Mouse (Mus musculus) CH12.LX (cell line): Measurements from ENCODE around the gene Rasip1. TPM values are rescaled to one million over a fixed set of nuclear protein-coding genes. Genes with fewer than 3 reads are reported as not detected.

Experiments
- DNase-seq: peaks from one replicate; pipeline ENCODE4 v3.0.0-alpha.2; 2013; ENCODE audit errors: extremely low read depth
- H3K27ac ChIP-seq: 2 replicates; pipeline ENCODE4 v1.5.1; 2012; ENCODE audit warnings: low read depth, mild to moderate bottlenecking, control low read depth, moderate library complexity; ENCODE audit not compliant: insufficient read depth
- H3K27me3 ChIP-seq: replicated peaks from 2 replicates; pipeline ENCODE3; 2012; ENCODE audit warnings: inconsistent platforms
- H3K36me3 ChIP-seq, 2 experiments: replicated peaks in 1 of 2; 2 replicates each; pipeline versions ENCODE3 to v1.6.1; 2012; ENCODE audit warnings: inconsistent platforms in 1 of 2, low read length in 1 of 2, mild to moderate bottlenecking in 1 of 2, mixed read lengths in 1 of 2, moderate library complexity in 1 of 2; ENCODE audit not compliant: control insufficient read depth in 1 of 2, insufficient read depth in 1 of 2
- H3K4me1 ChIP-seq, 2 experiments: 2 replicates each; pipeline ENCODE4 v1.6.1; 2012; ENCODE audit warnings: inconsistent platforms in 1 of 2, moderate library complexity in 1 of 2; ENCODE audit not compliant: insufficient read depth in 2 of 2, control insufficient read depth in 1 of 2
- H3K4me2 ChIP-seq: 2 replicates; pipeline ENCODE4 v1.6.1; 2012; ENCODE audit warnings: low read depth, mild to moderate bottlenecking, control low read depth; ENCODE audit not compliant: poor library complexity, insufficient read depth, severe bottlenecking
- H3K4me3 ChIP-seq, 3 experiments: fragments of 150-350 bp in 1 of 3; sonication (generic) in 1 of 3; replicated peaks in 1 of 3; 2 replicates each; pipeline versions ENCODE3 to v1.5.1; 2011 to 2012; ENCODE audit warnings: low read depth in 2 of 3, low read length in 2 of 3, mild to moderate bottlenecking in 2 of 3, moderate library complexity in 2 of 3, control low read depth in 1 of 3, improper control_type of control experiment in 1 of 3, inconsistent platforms in 1 of 3, mixed read lengths in 1 of 3; ENCODE audit not compliant: poor library complexity in 1 of 3
- H3K79me2 ChIP-seq: replicated peaks from 2 replicates; pipeline ENCODE4 v1.6.1; 2012; ENCODE audit warnings: mild to moderate bottlenecking, moderate library complexity; ENCODE audit not compliant: control insufficient read depth, poor library complexity, insufficient read depth, severe bottlenecking; ENCODE audit errors: extremely low read depth
- H3K9ac ChIP-seq: 2 replicates; pipeline ENCODE4 v1.6.1; 2012; ENCODE audit warnings: low read depth, mild to moderate bottlenecking, control low read depth, moderate library complexity; ENCODE audit not compliant: insufficient read depth
- H3K9me3 ChIP-seq: replicated peaks from 2 replicates; pipeline ENCODE3; 2012; ENCODE audit warnings: low read length, inconsistent platforms, mixed read lengths
- CTCF ChIP-seq, 2 experiments: IDR thresholded peaks in 1 of 2; conservative IDR thresholded peaks in 1 of 2; 2 replicates each; pipeline ENCODE4 v1.5.1; 2011 to 2012; ENCODE audit warnings: low read depth in 2 of 2, low read length in 2 of 2, improper control_type of control experiment in 1 of 2, inconsistent platforms in 1 of 2, mild to moderate bottlenecking in 1 of 2, moderate library complexity in 1 of 2
- ETS1 ChIP-seq: conservative IDR thresholded peaks from 2 replicates; pipeline ENCODE4 v1.6.1; 2012; ENCODE audit warnings: low read depth, mild to moderate bottlenecking, inconsistent platforms, low read length, improper control_type of control experiment, moderate library complexity
- HCFC1 ChIP-seq: IDR thresholded peaks from 2 replicates; pipeline ENCODE4 v1.6.1; 2012; ENCODE audit warnings: low read depth, mild to moderate bottlenecking, inconsistent platforms, low read length, improper control_type of control experiment
- IRF4 ChIP-seq: IDR thresholded peaks from 2 replicates; pipeline ENCODE4 v1.6.1; 2014; ENCODE audit warnings: low read depth, mild to moderate bottlenecking, inconsistent platforms, low read length, improper control_type of control experiment
- JUN ChIP-seq: IDR thresholded peaks from 2 replicates; pipeline ENCODE4 v1.6.1; 2011; ENCODE audit warnings: low read depth, mild to moderate bottlenecking, low read length, improper control_type of control experiment, moderate library complexity; ENCODE audit not compliant: insufficient read depth
- MAFK ChIP-seq: IDR thresholded peaks from 2 replicates; pipeline ENCODE4 v1.6.1; 2011; ENCODE audit warnings: low read length, improper control_type of control experiment; ENCODE audit not compliant: insufficient replicate concordance
- MAZ ChIP-seq: IDR thresholded peaks from 2 replicates; pipeline ENCODE4 v1.6.1; 2012; ENCODE audit warnings: low read depth, mild to moderate bottlenecking, inconsistent platforms, low read length, improper control_type of control experiment, moderate library complexity
- MEF2A ChIP-seq: IDR thresholded peaks from 2 replicates; pipeline ENCODE4 v1.6.1; 2014; ENCODE audit warnings: low read depth, mild to moderate bottlenecking, inconsistent platforms, low read length, improper control_type of control experiment, borderline replicate concordance
- MYC ChIP-seq: IDR thresholded peaks from 2 replicates; pipeline ENCODE4 v1.6.1; 2011; ENCODE audit warnings: low read depth, mild to moderate bottlenecking, improper control_type of control experiment, low read length
- RAD21 ChIP-seq: IDR thresholded peaks from 2 replicates; pipeline ENCODE4 v1.6.1; 2011; ENCODE audit warnings: low read depth, mild to moderate bottlenecking, low read length, improper control_type of control experiment, moderate library complexity
- TBP ChIP-seq: conservative IDR thresholded peaks from 2 replicates; pipeline ENCODE4 v1.6.1; 2011; ENCODE audit warnings: low read depth, low read length, improper control_type of control experiment
- dilution Hi-C: fragments of 300-500 bp; cut with MboI; formaldehyde crosslinking; loops from 2 replicates; pipeline ENCODE4 v1.14.3; 2020; ENCODE audit warnings: low sequenced_read_pairs; ENCODE audit not compliant: extremely low pct_unique_long_range_greater_than_20kb, extremely low pct_ligation_motif_present
- in situ Hi-C: fragments of 300-500 bp; cut with MboI; formaldehyde crosslinking; loops from 3 replicates; pipeline ENCODE4 v1.14.3; 2019; ENCODE audit warnings: low sequenced_read_pairs, low pct_ligation_motif_present, low pct_unique_long_range_greater_than_20kb, mixed read lengths
- polyA plus RNA-seq: library from polyadenylated mRNA; unstranded; fragments of >175 nt; gene quantifications from 2 replicates; pipeline ENCODE4 v1.2.1, GENCODE M21; 2012; ENCODE audit warnings: low read depth; ENCODE audit not compliant: insufficient read length
- total RNA-seq, 2 experiments: library from RNA; depleted of rRNA; stranded (reverse); fragments of 300-350 nt in 1 of 2; fragments of >200 nt in 1 of 2; gene quantifications; 2 replicates each; pipeline ENCODE4 v1.2.3; 2012 to 2014

Gene Rasip1
- total and polyA plus RNA-seq, 3 experiments = 0.46 to 2.9 (median 0.77) TPM

DNA sequence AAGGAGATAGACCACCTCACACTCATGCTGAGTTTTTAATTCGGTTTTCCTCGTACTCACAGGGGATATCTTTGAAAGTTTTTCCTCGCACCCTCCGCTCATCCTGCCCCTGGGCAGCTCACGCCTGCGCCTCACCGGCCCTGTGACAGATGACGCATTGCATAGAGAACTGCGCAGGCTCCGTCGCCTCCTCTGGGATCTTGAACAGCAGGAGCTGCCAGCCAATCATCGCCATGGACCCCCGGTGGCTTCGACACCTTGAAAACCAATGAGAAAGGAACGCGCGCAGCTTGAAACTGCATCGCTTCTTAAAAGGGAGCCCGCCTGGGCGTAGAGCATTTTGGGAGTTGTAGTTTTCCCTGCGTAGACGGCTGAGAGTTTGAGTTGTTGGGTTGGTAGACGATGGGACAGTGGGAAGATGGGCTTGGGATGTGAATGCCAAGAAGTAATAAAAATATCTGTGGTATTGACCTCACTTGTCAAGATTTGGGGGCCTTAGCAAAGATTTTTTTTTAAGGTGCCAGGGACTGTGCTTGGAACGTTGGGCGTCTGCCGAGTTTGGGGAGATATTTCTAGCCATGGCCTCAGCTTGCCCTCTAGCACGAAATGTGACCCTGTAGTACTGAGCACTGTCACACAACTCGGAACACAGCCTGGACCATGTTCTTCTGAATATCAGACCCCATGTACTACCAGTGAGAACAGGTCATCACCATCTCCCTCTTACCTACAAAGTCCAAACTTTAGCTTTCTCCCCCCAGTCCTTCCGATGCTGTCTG is 11.5 kb downstream of the Rasip1 start:
- DNase-seq = no peak

DNA sequence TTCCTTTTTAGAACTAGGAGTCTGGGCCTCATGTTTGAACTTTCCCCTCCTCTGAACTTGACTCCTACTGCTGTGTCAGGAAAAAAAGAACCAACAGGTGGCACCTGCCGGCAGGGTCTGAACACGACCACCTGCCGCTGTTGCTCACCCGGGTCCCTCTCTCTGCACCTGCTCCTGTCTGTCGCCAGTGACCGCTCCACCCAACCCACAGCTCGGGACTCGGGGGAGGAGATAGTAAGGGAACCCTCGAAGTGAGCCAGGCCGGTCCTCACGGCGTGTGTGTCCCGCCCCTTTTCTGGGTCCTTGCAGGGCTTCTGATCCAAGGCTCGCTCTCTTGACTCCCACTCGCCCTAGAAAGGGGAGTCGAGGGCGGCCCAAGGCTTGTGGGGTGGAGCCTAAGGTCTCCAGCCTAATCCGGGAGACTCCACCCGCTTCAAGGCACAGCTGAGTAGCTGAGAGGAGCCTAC is 12.3 kb downstream of the Rasip1 start, which contains the start of gene Mamstr:
Mamstr (plus strand) TSS at position 417 of the 467 bp plus-strand sequence.
- dilution Hi-C loops = no loop called here
- TF ChIP-seq CTCF (conservative IDR thresholded peaks at IDR 0.05 in 1 of 2, IDR thresholded peaks at IDR 0.05 in 1 of 2; ENCODE audit: low read depth in 2 of 2, low read length in 2 of 2) (peak in 1 of 2 experiments; percentile 1; a peak in 1 of 4 replicates), MAFK (no peak)
- TF ChIP-seq, all 38 proteins: peak for 1
- Histone ChIP-seq H3K4me1 (peaks cover 31 to 95% of the 10 kb centered on the region in 2 experiments), H3K9ac (no peak within 1 kb of the TSS), H3K27ac (no peak within 1 kb of the TSS), H3K9me3 (peaks cover 10% of the 10 kb centered on the region), H3K27me3 (no peaks in the 10 kb centered on the region), H3K4me2 (no peak within 1 kb of the TSS), H3K4me3 (no peak within 1 kb of the TSS), H3K36me3 (peaks cover 0 to 14% of the 10 kb centered on the region in 2 experiments), H3K79me2 (no peaks in the 10 kb centered on the region)
- no peak for DNase-seq
- in situ Hi-C loops = loop anchor here (5.0 kb wide), 1 partner anchor 43 kb away; the partner anchor contains the start of gene Ntn5

More for the DNA sequence above, 11.5 kb downstream of the Rasip1 start:
- Histone ChIP-seq H3K4me3 (no peak overlapping the region), H3K27me3 (no peaks in the 10 kb centered on the region), H3K9me3 (peaks cover 10% of the 10 kb centered on the region), H3K79me2 (no peaks in the 10 kb centered on the region), H3K4me1 (peaks cover 23 to 91% of the 10 kb centered on the region in 2 experiments), H3K36me3 (peaks cover 0 to 14% of the 10 kb centered on the region in 2 experiments), H3K4me2 (no peak overlapping the region), H3K9ac (no peak overlapping the region), H3K27ac (no peak overlapping the region)
- peak; percentile 22; the same call in 1 of the 2 replicates for TF ChIP-seq HCFC1
- TF ChIP-seq JUN = no peak
- dilution Hi-C loops = no loop called here
- in situ Hi-C loops = loop anchor here (5.0 kb wide), 1 partner anchor 43 kb away; the partner anchor contains the start of gene Ntn5

DNA sequence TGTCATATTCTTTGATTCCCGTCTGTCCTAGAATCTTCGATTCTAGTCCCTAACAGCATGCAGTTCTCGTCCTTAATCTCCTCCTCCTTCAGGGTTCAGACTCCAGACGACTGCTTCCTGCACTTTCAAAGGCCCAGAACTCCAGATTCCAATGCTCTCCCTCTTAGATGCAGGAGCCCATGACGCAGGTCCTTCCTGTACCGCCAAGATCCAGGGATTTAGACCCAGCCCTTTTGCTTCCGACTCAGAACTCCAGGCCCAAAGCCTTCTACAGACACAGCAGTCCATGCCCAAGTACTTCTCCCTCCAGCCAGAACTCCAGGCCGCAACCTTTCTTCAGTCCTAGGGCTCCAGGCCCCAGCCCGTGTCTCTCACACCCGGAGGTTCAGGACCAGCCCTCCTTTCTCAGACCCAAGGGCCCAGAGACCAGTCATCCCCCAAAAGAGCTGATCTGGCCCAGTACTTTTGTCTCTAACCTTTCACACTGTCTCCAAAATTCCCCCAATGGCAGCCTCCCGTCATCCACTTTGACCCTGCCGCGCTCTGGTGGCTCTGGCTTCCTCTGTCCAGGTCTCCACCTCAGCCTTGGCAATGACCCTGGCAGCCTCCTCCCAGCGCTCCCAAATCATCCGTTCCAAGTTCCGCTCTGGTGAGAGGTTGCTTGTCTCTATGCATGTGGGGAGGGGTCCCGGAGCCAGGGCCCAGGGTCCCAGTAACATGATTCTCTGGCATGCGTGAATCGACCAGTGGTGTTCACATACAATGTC is 13.1 kb downstream of the Rasip1 start:
- no peak for TF ChIP-seq MYC
- no peak for TF ChIP-seq TBP
- TF ChIP-seq IRF4 = no peak
- no peak for TF ChIP-seq MAZ
- no peak for TF ChIP-seq ETS1
- TF ChIP-seq RAD21 = no peak
- TF ChIP-seq MEF2A = no peak
- TF ChIP-seq MAFK = no peak
- Histone ChIP-seq H3K27ac (no peak overlapping the region), H3K4me3 (no peak overlapping the region), H3K4me2 (no peak overlapping the region), H3K27me3 (no peaks in the 10 kb centered on the region), H3K9me3 (peaks cover 7% of the 10 kb centered on the region), H3K36me3 (peaks cover 0 to 12% of the 10 kb centered on the region in 2 experiments), H3K4me1 (peaks cover 31 to 95% of the 10 kb centered on the region in 2 experiments), H3K79me2 (no peaks in the 10 kb centered on the region), H3K9ac (no peak overlapping the region)
- DNase-seq = no peak
- in situ Hi-C loops = no loop called here
- dilution Hi-C loops = no loop called here
